Mouse (Mus musculus): ENCODE results near the gene Qrfpr. TPM values are rescaled to one million over a fixed set of nuclear protein-coding genes. Genes with fewer than 3 reads are reported as not detected.

Gene Qrfpr
- polyA plus RNA-seq (2011; ENCODE audit: insufficient read depth, insufficient read length, low replicate concordance, missing spikeins) = not detected in 2 replicates

DNA sequence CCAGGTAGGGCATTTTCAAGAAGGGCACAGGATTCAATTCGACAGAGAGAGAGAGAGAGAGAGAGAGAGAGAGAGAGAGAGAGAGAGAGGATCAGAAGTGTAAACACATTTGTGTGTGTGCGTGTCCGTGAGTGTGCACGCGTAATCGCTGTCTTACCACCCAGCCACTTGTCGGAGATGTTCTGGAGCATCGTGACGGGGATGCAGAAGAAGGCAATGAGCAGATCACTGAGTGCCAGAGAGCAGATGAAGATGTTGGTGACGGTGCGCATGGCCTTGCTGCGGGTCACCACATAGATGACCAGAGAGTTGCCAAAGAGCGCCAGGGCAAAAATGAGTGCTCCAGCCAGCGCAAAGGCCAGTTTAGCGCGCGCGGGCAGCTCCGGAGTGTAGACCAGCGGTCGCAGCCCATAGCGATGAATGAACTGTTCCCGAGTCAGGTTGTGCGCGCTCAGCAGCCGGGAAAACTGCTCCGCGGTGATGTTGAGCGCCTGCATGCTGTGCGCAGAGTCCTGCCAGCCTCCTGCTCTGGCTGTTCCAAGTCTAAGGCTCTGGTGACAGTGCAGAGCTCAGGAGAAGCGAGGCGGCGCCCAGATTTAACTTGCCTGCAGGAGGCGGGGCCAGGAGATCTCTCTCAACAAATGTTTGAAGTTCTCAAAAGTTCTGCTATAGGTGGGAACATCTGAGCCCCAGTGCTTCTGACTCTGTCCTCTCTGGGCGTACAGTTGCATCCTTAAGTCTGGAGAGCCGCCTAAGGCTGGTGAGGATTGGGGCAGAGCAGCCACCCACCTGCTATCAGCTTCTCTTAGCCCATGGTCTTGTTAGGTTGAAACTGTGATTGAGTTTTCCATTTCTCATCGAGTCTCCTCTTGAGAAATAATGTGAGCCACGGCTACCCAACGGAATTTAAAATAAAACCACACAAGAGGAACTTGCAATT lies at the start of gene Qrfpr:
TSS of gene Qrfpr (minus strand) at position 571 of the 940 bp plus-strand sequence.
- H3K4me1 ChIP-seq (ENCODE audit: control insufficient read depth, insufficient read depth, low read length) = no peaks in the 10 kb centered on the region
- no peak within 1 kb of the TSS for H3K4me3 ChIP-seq (replicated peaks; ENCODE audit: control insufficient read depth, low read depth, low read length)
- 16% methylated on average over 39 of the region's 39 CpGs for WGBS
- no peak within 1 kb of the TSS for H3K27ac ChIP-seq (ENCODE audit: control insufficient read depth, insufficient read depth, low read depth, low read length, poor library complexity)
- TF ChIP-seq POLR2A (IDR thresholded peaks at IDR 0.05; ENCODE audit: borderline replicate concordance, control insufficient read depth, low read depth, low read length) (no peak), CTCF (IDR thresholded peaks at IDR 0.05; ENCODE audit: control insufficient read depth, insufficient read depth, low read length) (no peak)

DNA sequence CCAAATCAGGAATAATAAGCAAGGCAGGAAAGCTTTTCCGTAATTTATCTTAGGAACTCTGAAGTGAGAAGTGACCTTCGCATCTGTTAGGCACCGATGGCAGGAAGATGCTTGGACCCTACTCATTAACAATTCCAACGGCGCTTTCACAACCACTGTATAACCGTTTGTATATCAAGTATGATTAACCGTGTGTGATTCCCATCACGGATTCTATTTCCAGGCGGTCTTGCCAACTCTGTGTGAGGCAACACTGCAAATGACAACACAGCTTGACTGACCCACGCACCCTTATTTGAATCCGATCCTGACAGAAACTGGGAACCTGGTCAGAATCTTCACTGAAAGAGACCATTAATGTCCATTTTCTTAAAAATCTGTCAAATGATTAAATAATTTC lies 41.8 kb upstream of the Qrfpr start:
- TF ChIP-seq POLR2A (IDR thresholded peaks at IDR 0.05; ENCODE audit: borderline replicate concordance, control insufficient read depth, low read depth, low read length) (no peak), CTCF (IDR thresholded peaks at IDR 0.05; ENCODE audit: control insufficient read depth, insufficient read depth, low read length) (no peak)
- no peaks in the 10 kb centered on the region for H3K4me1 ChIP-seq (ENCODE audit: control insufficient read depth, insufficient read depth, low read length)
- H3K4me3 ChIP-seq (replicated peaks; ENCODE audit: control insufficient read depth, low read depth, low read length) = no peak overlapping the region
- no peak overlapping the region for H3K27ac ChIP-seq (ENCODE audit: control insufficient read depth, insufficient read depth, low read depth, low read length, poor library complexity)
- WGBS = 85% methylated on average over 11 of the region's 11 CpGs

DNA sequence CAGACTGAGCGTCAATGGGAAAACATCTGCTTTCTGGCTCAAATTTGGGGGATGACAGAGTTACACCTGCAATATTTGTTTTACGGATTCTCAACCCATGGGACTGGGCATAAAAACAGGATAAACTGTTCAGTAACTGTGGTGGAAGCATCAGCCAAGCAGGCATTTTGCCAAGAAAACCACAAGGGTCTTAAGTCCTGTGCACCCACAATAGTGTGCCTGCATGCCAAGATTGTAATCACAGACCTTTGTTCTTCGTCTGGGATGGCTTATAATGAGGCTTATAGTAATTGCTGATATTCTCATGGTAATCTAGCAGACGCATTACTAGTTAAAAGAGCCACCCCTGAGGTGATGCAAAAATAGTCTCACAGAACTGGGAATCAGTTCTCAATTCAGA lies 41.2 kb upstream of the Qrfpr start:
- H3K4me1 ChIP-seq (ENCODE audit: control insufficient read depth, insufficient read depth, low read length) = no peaks in the 10 kb centered on the region
- WGBS = 61% methylated on average over 4 of the region's 4 CpGs
- no peak overlapping the region for H3K27ac ChIP-seq (ENCODE audit: control insufficient read depth, insufficient read depth, low read depth, low read length, poor library complexity)
- TF ChIP-seq POLR2A (IDR thresholded peaks at IDR 0.05; ENCODE audit: borderline replicate concordance, control insufficient read depth, low read depth, low read length) = no peak
- no peak for TF ChIP-seq CTCF (IDR thresholded peaks at IDR 0.05; ENCODE audit: control insufficient read depth, insufficient read depth, low read length)
- no peak overlapping the region for H3K4me3 ChIP-seq (replicated peaks; ENCODE audit: control insufficient read depth, low read depth, low read length)

DNA sequence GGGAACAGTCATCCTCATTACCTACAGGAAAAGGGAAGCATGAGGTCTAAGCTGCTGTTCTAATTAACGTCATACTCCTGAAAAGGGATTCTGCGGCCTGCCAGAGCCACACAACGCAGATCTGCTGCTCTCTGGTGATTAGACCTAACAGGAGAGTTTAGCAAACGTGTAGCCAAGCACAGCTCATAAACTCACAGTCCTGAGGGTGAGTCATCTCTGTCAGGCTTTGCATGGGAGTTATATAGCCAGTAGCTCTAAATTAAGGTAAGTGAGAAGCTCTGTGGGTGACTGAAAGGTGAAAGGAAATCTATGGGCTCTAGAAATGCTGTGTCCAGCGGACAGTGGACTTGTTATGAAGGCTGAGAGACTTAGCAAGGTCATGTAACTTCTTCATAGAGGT lies 28.5 kb upstream of the Qrfpr start:
- whole genome bisulfite sequencing = 65% methylated on average over 5 of the region's 5 CpGs
- H3K4me1 ChIP-seq (ENCODE audit: control insufficient read depth, insufficient read depth, low read length) = no peaks in the 10 kb centered on the region
- H3K4me3 ChIP-seq (replicated peaks; ENCODE audit: control insufficient read depth, low read depth, low read length) = no peak overlapping the region
- no peak overlapping the region for H3K27ac ChIP-seq (ENCODE audit: control insufficient read depth, insufficient read depth, low read depth, low read length, poor library complexity)
- TF ChIP-seq POLR2A (IDR thresholded peaks at IDR 0.05; ENCODE audit: borderline replicate concordance, control insufficient read depth, low read depth, low read length) (no peak), CTCF (IDR thresholded peaks at IDR 0.05; ENCODE audit: control insufficient read depth, insufficient read depth, low read length) (no peak)

DNA sequence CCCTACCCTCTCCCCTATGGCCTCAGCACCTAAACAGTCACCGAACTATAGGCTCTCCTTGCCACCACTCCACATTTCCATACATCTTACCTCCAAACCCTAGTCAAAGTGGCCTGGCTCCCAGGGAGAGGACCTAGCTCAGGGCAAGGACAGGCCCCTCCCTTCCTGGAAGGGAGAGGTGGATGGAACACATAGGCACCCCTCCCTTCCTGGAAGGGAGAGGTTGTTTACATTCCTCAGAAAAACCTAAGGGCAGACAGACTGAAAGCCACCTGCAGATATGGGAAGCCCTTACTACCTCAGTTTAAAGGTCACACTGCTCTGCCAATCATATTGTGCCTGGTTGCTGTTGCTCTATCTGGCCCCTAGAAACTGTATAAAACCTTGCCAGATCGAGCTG lies 26.3 kb upstream of the Qrfpr start:
- Histone ChIP-seq H3K27ac (ENCODE audit: control insufficient read depth, insufficient read depth, low read depth, low read length, poor library complexity) (no peak overlapping the region), H3K4me3 (replicated peaks; ENCODE audit: control insufficient read depth, low read depth, low read length) (no peak overlapping the region), H3K4me1 (ENCODE audit: control insufficient read depth, insufficient read depth, low read length) (no peaks in the 10 kb centered on the region)
- WGBS = 73% methylated on average over 2 of the region's 2 CpGs
- TF ChIP-seq CTCF (IDR thresholded peaks at IDR 0.05; ENCODE audit: control insufficient read depth, insufficient read depth, low read length) = no peak
- TF ChIP-seq POLR2A (IDR thresholded peaks at IDR 0.05; ENCODE audit: borderline replicate concordance, control insufficient read depth, low read depth, low read length) = no peak

DNA sequence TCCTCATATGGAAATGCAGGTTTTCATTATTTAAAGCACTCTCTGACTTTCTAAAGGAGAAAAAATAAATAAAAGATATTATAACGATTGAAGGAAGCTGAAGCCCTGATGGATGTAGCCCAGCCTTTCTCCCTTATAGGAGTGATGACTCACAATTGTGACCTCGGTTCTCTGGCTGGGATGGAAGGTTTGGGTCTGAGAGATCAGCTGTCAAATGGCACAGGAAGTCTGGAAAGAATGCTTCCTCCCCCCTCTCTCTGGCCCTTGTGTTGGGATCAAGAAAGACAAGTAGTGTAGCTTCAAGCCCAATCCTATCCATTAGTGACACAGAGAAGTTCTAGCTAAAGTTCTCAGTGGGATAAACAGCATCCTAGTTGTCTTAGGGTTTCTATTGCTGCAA lies 7.8 kb upstream of the Qrfpr start:
- 38% methylated on average over 2 of the region's 2 CpGs for WGBS
- no peak overlapping the region for H3K27ac ChIP-seq (ENCODE audit: control insufficient read depth, insufficient read depth, low read depth, low read length, poor library complexity)
- TF ChIP-seq CTCF (IDR thresholded peaks at IDR 0.05; ENCODE audit: control insufficient read depth, insufficient read depth, low read length) (no peak), POLR2A (IDR thresholded peaks at IDR 0.05; ENCODE audit: borderline replicate concordance, control insufficient read depth, low read depth, low read length) (no peak)
- no peaks in the 10 kb centered on the region for H3K4me1 ChIP-seq (ENCODE audit: control insufficient read depth, insufficient read depth, low read length)
- H3K4me3 ChIP-seq (replicated peaks; ENCODE audit: control insufficient read depth, low read depth, low read length) = no peak overlapping the region

DNA sequence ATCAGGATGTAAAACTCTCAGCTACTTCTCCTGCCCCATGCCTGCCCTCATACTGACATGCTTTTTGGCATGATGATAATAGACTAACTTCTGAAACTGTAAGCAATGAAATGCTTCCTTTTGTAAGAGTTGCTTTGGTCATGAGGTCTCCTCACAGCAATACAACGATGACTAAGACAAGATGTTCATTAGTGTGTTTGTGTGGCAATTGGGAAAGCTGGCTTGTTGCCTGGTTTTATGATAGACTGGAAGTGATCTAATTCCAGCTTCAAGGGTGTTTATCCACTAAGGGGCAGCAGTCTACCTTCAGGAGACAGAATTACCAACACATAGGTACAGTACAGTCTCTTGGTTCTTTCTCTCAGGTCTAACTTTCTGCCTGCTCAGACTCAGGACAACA lies 5.1 kb upstream of the Qrfpr start:
- 85% methylated on average over 1 of the region's 1 CpGs for WGBS
- TF ChIP-seq CTCF (IDR thresholded peaks at IDR 0.05; ENCODE audit: control insufficient read depth, insufficient read depth, low read length) = no peak
- TF ChIP-seq POLR2A (IDR thresholded peaks at IDR 0.05; ENCODE audit: borderline replicate concordance, control insufficient read depth, low read depth, low read length) = no peak

DNA sequence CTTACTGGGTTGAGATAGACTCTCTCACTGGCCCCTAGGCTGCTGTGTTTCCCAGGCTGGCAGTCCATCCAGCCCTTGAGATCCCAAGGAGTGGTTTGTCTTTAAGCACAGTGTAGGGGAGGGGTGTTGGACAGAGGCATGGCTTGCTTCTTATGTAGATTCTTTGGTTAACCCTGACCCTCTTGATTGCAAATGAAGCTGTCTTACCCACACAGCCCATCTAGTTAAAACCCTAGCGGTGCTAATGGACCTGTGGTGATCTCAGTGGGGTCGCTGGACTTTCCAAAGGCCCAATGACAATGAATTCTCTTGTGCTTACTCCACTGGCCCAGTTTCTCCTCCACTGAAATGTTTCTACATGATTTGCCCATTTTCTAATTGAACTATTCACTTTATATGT lies 1.2 kb upstream of the Qrfpr start:
- Histone ChIP-seq H3K4me1 (ENCODE audit: control insufficient read depth, insufficient read depth, low read length) (no peaks in the 10 kb centered on the region), H3K4me3 (replicated peaks; ENCODE audit: control insufficient read depth, low read depth, low read length) (no peak overlapping the region), H3K27ac (ENCODE audit: control insufficient read depth, insufficient read depth, low read depth, low read length, poor library complexity) (no peak overlapping the region)
- TF ChIP-seq POLR2A (IDR thresholded peaks at IDR 0.05; ENCODE audit: borderline replicate concordance, control insufficient read depth, low read depth, low read length) (no peak), CTCF (IDR thresholded peaks at IDR 0.05; ENCODE audit: control insufficient read depth, insufficient read depth, low read length) (no peak)
- WGBS = 47% methylated on average over 2 of the region's 2 CpGs

More for the DNA sequence above, 5.1 kb upstream of the Qrfpr start:
- Histone ChIP-seq H3K27ac (ENCODE audit: control insufficient read depth, insufficient read depth, low read depth, low read length, poor library complexity) (no peak overlapping the region), H3K4me1 (ENCODE audit: control insufficient read depth, insufficient read depth, low read length) (no peaks in the 10 kb centered on the region), H3K4me3 (replicated peaks; ENCODE audit: control insufficient read depth, low read depth, low read length) (no peak overlapping the region)
